Mouse (Mus musculus): Measurements from ENCODE around the gene Fntb. TPM values are rescaled to one million over a fixed set of nuclear protein-coding genes. Genes with fewer than 3 reads are reported as not detected.

Gene Fntb
- polyA plus RNA-seq, 1 experiment from 2014 or later = 50.6 TPM

GRCm38 (mm10) chr12:76923118-76923517, 157.7 kb downstream of the Fntb start:
- H3K36me3 ChIP-seq = peaks cover 18% of the 10 kb centered on the region
- DNase-seq (ENCODE audit: low spot score) = no peak
- no peaks in the 10 kb centered on the region for H3K9me3 ChIP-seq
- H3K4me3 ChIP-seq = no peak overlapping the region
- H3K4me1 ChIP-seq (replicated peaks) = 0 out of 2 replicates have a peak, but pooled peaks cover 12% of the 10 kb centered on the region
- no peaks in the 10 kb centered on the region for H3K27me3 ChIP-seq (ENCODE audit: insufficient read depth, poor library complexity, severe bottlenecking)
- WGBS = 96% methylated on average over 8 of the region's 8 CpGs
- H3K27ac ChIP-seq = no peak overlapping the region

- Histone ChIP-seq H3K9me3 (no peaks in the 10 kb centered on the region), H3K4me1 (replicated peaks) (peaks cover 13% of the 10 kb centered on the region), H3K36me3 (peaks cover 11% of the 10 kb centered on the region), H3K27me3 (ENCODE audit: insufficient read depth, poor library complexity, severe bottlenecking) (no peaks in the 10 kb centered on the region), H3K27ac (no peak overlapping the region), H3K4me3 (no peak overlapping the region)
- DNase-seq (ENCODE audit: low spot score) = no peak
- WGBS = 95% methylated on average over 10 of the region's 10 CpGs
Measured at GRCm38 (mm10) chr12:76924904-76925604, 159.7 kb downstream of the Fntb start.

GRCm38 (mm10) chr12:76926338-76926945, 161.1 kb downstream of the Fntb start:
- Histone ChIP-seq H3K36me3 (no peaks in the 10 kb centered on the region), H3K27ac (no peak overlapping the region), H3K4me3 (no peak overlapping the region), H3K27me3 (ENCODE audit: insufficient read depth, poor library complexity, severe bottlenecking) (no peaks in the 10 kb centered on the region), H3K9me3 (no peaks in the 10 kb centered on the region), H3K4me1 (replicated peaks) (peaks cover 14% of the 10 kb centered on the region)
- no peak for DNase-seq (ENCODE audit: low spot score)
- WGBS = 86% methylated on average over 10 of the region's 10 CpGs

GRCm38 (mm10) chr12:76927012-76927411, 161.6 kb downstream of the Fntb start:
- WGBS = 87% methylated on average over 3 of the region's 3 CpGs
- no peak overlapping the region for H3K27ac ChIP-seq
- DNase-seq (ENCODE audit: low spot score) = no peak
- H3K27me3 ChIP-seq (ENCODE audit: insufficient read depth, poor library complexity, severe bottlenecking) = no peaks in the 10 kb centered on the region
- peaks cover 14% of the 10 kb centered on the region for H3K4me1 ChIP-seq (replicated peaks)
- no peaks in the 10 kb centered on the region for H3K9me3 ChIP-seq
- no peak overlapping the region for H3K4me3 ChIP-seq
- peaks cover under 1% of the 10 kb centered on the region; the same call in 1 of the 2 replicates for H3K36me3 ChIP-seq

GRCm38 (mm10) chr12:76927539-76927938, 162.2 kb downstream of the Fntb start:
- WGBS = 62% methylated on average over 10 of the region's 10 CpGs
- Histone ChIP-seq H3K27ac (no peak overlapping the region), H3K4me3 (no peak overlapping the region), H3K36me3 (peaks cover 6% of the 10 kb centered on the region; the same call in 1 of the 2 replicates), H3K9me3 (no peaks in the 10 kb centered on the region), H3K4me1 (replicated peaks) (peaks cover 14% of the 10 kb centered on the region), H3K27me3 (ENCODE audit: insufficient read depth, poor library complexity, severe bottlenecking) (no peaks in the 10 kb centered on the region)
- DNase-seq (ENCODE audit: low spot score) = no peak

GRCm38 (mm10) chr12:76930177-76930576, 164.8 kb downstream of the Fntb start:
- 64% methylated on average over 6 of the region's 6 CpGs for WGBS
- Histone ChIP-seq H3K36me3 (peaks cover 13% of the 10 kb centered on the region), H3K27ac (no peak overlapping the region), H3K4me3 (no peak overlapping the region), H3K9me3 (no peaks in the 10 kb centered on the region), H3K27me3 (ENCODE audit: insufficient read depth, poor library complexity, severe bottlenecking) (no peaks in the 10 kb centered on the region), H3K4me1 (replicated peaks) (peaks cover 14% of the 10 kb centered on the region)
- no peak for DNase-seq (ENCODE audit: low spot score)

- no peak for DNase-seq (ENCODE audit: low spot score)
- peak overlapping the region; percentile 56 for H3K27ac ChIP-seq
- WGBS = 80% methylated on average over 14 of the region's 14 CpGs
- H3K36me3 ChIP-seq = peaks cover 30% of the 10 kb centered on the region
- H3K27me3 ChIP-seq (ENCODE audit: insufficient read depth, poor library complexity, severe bottlenecking) = no peaks in the 10 kb centered on the region
- H3K4me1 ChIP-seq (replicated peaks) = peaks cover 14% of the 10 kb centered on the region
- H3K4me3 ChIP-seq = no peak overlapping the region
- H3K9me3 ChIP-seq = no peaks in the 10 kb centered on the region
Measured at GRCm38 (mm10) chr12:76931739-76932687, 166.6 kb downstream of the Fntb start.

- Histone ChIP-seq H3K9me3 (no peaks in the 10 kb centered on the region), H3K36me3 (peaks cover 36% of the 10 kb centered on the region), H3K4me1 (replicated peaks) (peaks cover 10% of the 10 kb centered on the region), H3K27me3 (ENCODE audit: insufficient read depth, poor library complexity, severe bottlenecking) (no peaks in the 10 kb centered on the region), H3K4me3 (no peak overlapping the region), H3K27ac (0 out of 2 replicates have a peak overlapping the region, but pooled peaks have one; percentile 56)
- 88% methylated on average over 6 of the region's 6 CpGs for WGBS
- no peak for DNase-seq (ENCODE audit: low spot score)
Measured at GRCm38 (mm10) chr12:76932688-76933060, 167.3 kb downstream of the Fntb start.

- Histone ChIP-seq H3K27me3 (ENCODE audit: insufficient read depth, poor library complexity, severe bottlenecking) (no peaks in the 10 kb centered on the region), H3K36me3 (peaks cover 54% of the 10 kb centered on the region), H3K4me1 (replicated peaks) (peaks cover 8% of the 10 kb centered on the region), H3K27ac (no peak overlapping the region), H3K9me3 (no peaks in the 10 kb centered on the region), H3K4me3 (no peak overlapping the region)
- WGBS = 90% methylated on average over 3 of the region's 3 CpGs
- DNase-seq (ENCODE audit: low spot score) = no peak
Measured at GRCm38 (mm10) chr12:76934438-76934837, 169.0 kb downstream of the Fntb start.

GRCm38 (mm10) chr12:76936211-76936610, 170.8 kb downstream of the Fntb start:
- 94% methylated on average over 10 of the region's 10 CpGs for WGBS
- peaks cover 72% of the 10 kb centered on the region for H3K36me3 ChIP-seq
- no peaks in the 10 kb centered on the region for H3K27me3 ChIP-seq (ENCODE audit: insufficient read depth, poor library complexity, severe bottlenecking)
- no peaks in the 10 kb centered on the region for H3K4me1 ChIP-seq (replicated peaks)
- no peak overlapping the region for H3K4me3 ChIP-seq
- no peak for DNase-seq (ENCODE audit: low spot score)
- H3K27ac ChIP-seq = no peak overlapping the region
- H3K9me3 ChIP-seq = no peaks in the 10 kb centered on the region

GRCm38 (mm10) chr12:76938013-76938412, 172.6 kb downstream of the Fntb start:
- no peaks in the 10 kb centered on the region for H3K27me3 ChIP-seq (ENCODE audit: insufficient read depth, poor library complexity, severe bottlenecking)
- no peaks in the 10 kb centered on the region for H3K9me3 ChIP-seq
- peaks cover 83% of the 10 kb centered on the region for H3K36me3 ChIP-seq
- H3K4me3 ChIP-seq = no peak overlapping the region
- H3K27ac ChIP-seq = no peak overlapping the region
- no peak for DNase-seq (ENCODE audit: low spot score)
- WGBS = 94% methylated on average over 6 of the region's 6 CpGs
- H3K4me1 ChIP-seq (replicated peaks) = no peaks in the 10 kb centered on the region

GRCm38 (mm10) chr12:76941524-76941923, 176.1 kb downstream of the Fntb start:
- Histone ChIP-seq H3K4me3 (no peak overlapping the region), H3K27ac (no peak overlapping the region), H3K4me1 (replicated peaks) (no peaks in the 10 kb centered on the region), H3K36me3 (peaks cover 100% of the 10 kb centered on the region), H3K27me3 (ENCODE audit: insufficient read depth, poor library complexity, severe bottlenecking) (no peaks in the 10 kb centered on the region), H3K9me3 (no peaks in the 10 kb centered on the region)
- 81% methylated on average over 2 of the region's 2 CpGs for WGBS
- DNase-seq (ENCODE audit: low spot score) = no peak
